Mouse (Mus musculus): Measurements from ENCODE around the gene Wdr49.

Gene Wdr49

DNA sequence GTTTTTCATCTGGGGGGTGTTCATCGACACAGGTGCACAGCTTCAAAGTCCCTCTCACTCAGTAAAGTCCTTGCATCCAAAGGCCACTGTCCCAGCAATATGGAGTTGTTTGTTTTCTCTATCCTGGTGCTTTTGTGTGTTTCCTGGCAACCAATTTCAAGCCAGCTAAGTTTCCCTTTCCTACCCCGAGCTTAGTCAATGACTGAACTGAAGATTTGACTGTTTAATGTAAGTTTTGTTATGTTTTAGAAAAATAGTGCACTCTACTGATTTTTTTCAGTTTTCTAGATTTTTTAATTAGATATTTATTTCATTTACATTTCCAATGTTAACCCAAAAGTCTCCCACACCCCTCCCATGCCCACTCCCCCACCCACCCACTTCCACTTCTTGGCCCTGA lies at the start of gene Wdr49:
Gene Wdr49, minus strand, starts transcription at position 101 of the 400 bp plus-strand sequence.
- no peak for DNase-seq

DNA sequence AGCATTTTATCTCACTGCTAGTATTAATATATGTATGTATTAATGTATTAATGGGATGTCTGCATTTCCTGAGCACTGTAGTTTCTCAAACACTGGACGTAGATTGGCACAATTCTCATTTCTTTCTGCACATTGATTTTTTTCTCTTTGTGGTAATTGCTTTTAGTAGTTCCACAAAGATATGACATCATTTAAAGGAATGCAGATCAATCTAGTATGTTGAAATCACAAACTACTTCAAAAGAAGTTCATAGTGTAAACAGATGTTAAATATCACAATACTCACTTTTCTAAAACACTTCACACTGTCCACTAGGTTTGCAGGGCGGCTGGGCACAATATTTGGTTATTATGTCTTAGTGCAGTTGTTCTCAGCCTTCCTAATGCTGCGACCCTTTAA lies 49.1 kb upstream of the Wdr49 start:
- no peak for DNase-seq

DNA sequence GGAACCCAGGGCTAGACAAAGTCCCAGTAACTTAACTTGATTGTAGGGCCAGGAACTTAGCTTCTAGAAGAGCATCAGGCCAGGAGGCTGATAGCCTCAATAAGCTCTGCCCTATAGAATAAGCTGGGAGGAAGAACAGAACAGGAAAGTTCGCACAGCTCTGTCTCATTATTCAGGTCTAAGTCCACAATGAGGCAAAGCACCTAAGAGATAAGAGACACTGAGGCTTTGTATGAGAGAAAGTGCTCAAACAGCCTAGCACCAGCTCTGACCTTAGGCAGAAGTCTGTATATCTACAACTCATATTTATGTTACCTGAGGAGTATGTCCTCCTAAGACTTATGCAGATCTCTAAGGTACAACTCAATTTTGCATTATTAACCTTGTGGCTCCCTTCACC lies 40.6 kb upstream of the Wdr49 start:
- no peak for DNase-seq

DNA sequence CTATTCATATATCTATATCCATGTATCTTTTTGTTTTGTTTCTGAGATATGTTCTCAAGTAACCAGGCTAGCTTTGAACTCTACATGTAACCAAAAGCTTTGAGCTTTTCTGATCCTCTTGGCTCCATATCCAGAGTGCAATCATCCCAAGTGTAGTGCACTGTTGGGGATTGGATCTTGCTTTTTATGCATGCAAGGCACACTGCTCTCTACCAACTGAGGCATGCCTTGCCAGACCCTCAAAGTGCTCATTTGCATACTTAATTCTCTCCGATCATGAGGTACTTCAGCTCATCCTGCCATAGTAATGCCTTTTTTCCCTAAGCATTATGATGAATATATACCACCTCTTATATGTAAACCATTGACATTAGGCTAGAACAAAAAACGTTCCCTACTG lies 39.4 kb upstream of the Wdr49 start:
- DNase-seq: no peak

DNA sequence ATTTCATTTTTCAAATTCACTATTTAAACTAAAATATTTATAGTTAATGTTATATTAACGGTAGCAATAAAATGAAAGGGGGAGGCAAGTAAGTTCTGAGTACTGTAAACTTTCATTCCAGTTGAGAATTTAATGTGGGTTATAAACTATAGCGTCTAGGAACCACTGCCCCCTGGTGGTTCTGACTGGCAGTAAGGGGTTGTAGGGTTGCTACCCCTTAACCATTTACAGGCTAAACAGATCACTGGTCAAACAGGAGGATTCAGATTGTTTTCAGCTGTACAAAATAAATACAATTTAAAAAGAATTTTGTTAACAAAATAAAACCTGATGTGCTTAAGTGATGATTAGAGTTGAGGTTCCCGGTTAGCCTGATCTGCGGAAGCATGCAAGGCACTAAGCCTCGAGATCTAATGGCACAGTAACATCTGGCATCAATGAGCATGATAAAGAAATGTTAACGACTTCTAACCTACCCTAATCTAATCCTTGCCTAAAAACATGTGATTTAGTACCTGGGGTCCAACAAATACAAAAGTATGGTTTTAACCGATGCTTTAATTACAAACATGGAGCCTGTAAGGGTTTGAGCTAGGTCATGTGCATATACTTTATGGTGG lies 35.8 kb upstream of the Wdr49 start:
- peak; percentile 5 for DNase-seq

DNA sequence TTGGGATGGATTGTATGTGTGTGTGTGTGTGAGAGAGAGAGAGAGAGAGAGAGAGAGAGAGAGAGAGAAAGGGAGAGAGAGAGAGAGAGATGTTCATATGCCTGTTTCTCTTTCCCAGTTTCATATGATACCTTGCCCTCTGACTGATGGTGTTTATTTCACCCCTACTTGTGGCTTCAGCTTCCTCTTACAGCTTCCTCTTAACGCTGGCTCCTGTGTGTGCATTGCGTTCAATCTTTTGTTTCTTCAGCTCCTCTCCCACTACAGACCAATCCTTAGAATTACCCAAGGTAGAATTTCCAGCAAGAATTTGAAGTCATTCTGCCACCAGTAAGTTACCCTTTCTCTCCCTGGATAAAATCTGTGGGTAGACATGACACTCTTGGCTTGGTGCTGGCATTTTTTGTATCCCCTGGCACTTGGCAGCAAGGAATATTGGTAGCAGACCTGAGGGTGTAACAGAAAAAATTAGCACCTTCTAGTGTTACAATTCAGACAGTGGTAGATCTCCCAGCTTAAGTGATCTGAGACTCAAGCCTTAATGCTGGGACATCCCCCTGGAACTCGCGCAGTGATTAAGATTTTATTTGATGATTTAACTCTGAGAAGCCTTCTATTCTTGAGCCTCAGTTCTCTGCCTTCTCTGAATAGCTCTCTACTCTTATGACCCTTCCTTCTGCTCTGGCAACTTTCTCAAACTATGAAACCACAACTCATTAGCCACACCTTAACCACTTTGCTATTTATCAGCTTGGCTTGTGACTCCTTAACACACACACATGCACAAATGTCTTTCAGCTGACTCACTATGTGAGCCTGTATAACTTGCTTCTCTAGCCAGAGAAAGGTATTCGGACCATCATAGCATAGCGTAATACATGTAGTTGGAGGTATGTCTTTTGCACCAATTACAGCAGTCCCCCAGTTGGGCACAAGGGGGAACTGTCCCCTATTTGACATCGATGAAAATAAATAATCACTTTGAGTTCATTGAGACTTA lies 17.3 kb upstream of the Wdr49 start:
- no peak for DNase-seq

DNA sequence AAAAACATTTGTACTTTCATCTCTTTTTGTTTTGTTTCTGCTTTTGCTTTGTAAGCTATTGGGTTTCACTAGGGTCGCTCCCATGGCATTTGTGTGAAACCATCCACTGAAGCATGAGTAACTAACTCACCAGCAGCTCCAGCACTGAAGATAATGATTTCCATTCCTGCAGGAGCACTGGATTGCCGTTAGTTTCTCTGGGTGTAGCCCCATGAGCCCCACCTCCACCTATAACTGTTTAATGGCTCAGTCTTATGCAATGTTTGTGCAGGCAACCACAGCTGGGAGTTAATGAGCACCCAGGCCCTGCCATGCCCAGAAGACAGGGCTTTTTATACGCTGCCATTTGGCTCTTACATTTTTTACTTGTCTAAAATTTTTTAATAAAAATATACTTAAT lies 11.0 kb upstream of the Wdr49 start:
- peak; percentile 22 for DNase-seq

DNA sequence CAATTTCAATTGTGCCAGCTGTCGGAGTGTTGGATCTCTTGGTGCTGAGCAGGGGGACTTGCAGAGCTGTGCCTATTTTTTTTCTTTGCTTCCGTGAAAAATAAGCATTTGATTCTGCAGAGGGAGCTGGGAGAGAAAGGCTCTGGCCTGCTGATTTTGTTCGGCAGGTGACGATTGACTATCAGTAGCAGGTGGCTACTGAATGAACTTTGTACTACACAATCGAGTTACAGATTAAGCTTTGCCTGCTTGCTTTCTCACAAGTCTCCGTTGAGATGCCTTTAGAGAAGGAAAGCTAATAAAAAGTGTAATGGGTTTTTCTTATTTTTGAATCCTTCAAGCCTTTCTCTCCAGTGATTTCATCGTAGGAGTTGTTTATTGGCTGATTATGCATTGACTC lies 6.8 kb downstream of the Wdr49 start:
- DNase-seq: no peak

DNA sequence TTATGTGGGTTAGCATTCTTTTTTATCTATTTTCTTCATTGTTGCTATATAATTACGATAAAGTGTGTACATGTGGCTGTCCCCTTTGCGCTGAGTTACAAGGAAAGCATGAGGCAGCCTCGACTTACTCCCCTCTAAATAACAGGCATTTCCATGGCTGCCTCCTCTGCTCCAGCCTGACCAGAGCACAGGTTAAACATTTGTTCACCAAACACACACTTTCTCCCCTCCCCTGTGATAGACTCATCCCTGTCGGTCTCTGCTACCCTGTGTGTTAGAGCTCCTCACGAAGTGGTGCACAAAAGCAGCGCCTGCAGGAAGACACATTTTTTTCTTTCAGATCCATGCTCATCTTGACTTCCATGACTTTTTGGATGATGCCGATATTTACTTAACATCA lies 7.3 kb downstream of the Wdr49 start:
- DNase-seq: no peak

DNA sequence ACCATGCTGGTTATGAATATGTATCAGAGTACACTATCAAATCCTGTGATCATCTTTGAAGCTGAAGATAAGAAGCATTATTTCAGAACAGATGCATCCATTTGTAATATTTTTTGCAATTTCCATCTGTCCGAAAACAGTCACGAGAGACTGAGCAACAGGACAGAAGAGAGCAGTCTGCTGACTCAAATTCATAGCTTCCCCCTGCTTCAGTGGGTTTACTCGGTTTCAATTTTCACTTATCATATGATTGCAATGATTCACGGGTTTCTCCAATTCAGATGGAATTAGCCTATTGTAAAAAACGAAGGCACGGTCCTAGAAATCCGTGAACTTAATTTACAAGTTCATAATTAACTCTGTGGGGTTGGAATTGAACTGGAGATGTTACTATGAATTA lies 13.8 kb downstream of the Wdr49 start:
- DNase-seq: no peak

DNA sequence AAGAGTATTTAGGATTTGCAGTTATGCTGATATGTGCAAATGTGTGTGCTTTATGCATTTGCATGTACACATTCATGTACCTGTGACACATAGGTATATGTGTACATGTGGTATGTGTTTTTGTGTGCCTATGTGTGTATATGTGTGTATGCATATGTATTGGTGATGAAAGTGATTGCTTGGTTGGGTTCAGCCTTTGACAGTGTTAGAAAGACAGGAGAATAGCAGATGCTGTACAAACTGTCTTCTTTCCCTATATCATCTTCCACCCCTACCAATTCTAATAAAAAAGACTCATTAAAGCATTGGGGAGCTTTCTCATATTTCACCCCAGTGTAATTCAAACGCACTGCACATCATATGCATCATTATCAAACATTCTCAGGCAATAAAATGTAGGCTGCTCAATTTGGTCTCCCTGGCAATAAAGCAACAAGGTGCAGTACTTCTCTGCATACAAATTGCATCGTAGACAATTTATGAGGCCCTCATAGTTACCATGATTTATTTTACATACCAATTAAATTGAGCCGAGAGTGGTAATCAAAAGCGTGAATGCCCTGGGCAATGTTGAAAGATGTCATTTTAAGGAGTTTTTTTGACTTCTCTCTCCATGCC lies 51.3 kb downstream of the Wdr49 start:
- no peak for DNase-seq

DNA sequence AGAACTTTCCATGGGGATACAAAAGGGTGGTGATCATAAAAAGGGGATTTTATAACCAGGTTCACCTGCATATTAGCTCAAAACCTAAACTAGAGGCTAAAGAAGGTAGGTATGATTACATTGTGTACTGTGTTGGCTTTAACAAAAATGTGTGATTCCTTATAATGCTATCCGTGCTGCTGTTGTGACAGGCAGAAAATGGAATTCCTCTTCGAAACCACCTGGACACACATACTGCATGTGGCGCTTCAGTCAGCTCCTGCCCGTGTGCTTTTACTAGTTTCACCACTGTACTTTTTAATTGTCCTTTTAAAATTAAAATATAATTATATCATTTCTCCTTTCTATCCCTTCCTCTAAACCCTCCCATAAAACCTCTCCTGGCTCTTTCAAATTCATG lies 86.0 kb downstream of the Wdr49 start:
- no peak for DNase-seq

DNA sequence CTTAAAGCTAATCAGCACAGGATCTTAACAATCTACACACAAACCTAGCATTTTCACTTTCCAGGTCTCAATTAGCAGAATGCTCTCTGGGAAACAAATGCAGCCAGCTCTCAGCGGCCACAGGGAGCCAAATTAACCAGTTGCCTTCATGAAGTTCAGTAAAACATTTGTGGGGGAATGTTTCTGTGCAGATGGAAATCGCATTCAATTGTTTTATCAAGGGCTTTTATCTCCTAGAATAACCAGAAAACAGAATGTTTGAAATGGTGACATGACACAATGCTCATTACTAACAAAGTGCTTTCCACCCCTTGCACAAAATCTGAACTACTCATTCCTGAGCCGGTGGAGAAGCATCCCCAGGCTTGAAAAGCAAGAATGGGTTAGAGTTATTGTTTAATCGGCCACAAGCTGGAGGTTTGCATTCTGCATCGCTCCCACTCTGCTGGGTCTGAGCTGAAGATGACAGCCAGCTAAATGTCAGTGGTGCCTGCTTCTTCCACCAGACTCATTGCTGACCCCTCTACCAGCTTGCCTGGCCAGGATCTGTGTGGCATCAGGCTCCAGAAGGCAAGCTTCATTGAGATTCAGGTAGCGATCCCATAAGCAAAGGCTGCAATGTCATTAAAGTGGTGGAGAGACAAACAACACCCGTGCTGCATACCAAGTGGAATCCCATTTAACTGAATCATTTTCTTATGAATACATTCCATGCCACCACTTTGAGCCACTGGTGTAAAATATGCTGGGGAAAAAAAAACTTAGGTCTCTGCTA lies 86.6 kb downstream of the Wdr49 start:
- no peak for DNase-seq

DNA sequence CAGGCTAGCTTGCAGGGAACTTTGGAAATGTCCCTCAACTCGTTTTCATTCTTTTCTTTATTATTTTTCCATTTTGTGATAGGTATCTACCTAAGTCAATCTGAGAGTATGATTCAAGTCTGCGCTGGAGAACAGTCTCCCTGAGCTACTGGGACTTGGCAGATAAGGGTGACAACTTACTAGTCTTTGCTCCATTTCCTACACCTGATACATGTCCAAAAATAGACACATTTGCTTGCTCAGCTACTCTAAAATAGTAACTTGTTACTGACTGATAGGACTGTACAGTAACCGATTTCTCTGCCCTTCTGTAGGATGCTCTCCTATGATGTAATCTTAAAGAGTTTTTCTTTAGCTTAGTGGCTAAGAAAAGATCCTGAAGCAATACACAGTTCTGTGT lies 87.5 kb downstream of the Wdr49 start:
- DNase-seq: no peak

DNA sequence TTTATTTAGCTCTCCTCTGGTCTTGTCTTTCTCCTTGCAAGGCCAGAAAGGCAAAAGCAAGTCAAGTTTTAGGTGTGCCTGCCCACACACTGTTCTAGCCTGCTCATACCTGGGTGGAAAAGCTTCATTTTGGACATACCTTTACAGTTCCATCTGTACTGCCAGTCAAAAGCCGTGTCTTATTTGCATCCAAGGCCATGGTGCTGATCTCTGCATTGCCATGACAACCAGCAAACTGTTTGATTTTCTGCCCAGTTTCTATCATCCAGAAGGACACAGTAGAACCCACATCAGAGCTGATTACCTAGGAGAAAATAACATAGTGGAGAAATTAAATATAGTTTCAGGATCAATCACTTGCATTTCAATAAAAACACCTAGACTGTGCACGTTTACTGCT lies 100.2 kb downstream of the Wdr49 start:
- no peak for DNase-seq

DNA sequence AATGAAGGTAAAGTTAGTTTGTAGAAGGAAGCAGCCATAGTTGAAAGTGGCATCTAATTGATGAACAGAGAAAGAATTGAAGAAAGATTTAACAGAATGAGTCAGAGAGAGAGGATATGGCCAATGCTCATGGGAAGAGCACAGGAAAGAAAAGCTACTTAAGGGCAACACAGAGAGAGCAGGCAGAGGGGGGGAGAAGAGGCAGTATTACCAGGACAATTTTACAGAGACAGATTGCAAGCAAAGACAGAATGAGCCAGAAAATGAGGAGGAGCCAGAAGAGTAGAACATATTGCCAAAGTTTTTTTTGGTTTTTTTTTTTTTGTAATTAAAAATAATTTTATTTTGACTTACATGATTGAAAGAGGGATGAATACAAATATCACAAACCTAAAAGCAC lies 128.0 kb downstream of the Wdr49 start:
- no peak for DNase-seq

DNA sequence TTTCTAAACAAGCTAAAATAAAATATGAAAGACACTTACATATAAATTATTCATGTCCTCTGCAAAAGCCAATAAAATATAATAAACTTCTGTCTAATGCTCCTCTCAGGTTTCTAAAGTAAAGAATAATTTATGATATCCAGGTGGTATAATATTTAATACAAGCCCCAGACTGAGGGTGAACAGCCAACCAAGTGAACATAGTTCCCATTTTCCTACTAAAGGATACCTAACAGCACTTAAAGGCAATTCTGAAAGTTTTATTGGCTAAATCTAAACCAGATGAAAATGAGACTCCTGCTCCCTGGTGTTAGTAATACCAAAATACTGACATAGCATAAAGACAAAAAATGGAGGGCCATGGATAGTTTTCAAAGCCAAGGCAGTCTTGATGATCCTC lies 144.8 kb downstream of the Wdr49 start:
- no peak for DNase-seq

DNA sequence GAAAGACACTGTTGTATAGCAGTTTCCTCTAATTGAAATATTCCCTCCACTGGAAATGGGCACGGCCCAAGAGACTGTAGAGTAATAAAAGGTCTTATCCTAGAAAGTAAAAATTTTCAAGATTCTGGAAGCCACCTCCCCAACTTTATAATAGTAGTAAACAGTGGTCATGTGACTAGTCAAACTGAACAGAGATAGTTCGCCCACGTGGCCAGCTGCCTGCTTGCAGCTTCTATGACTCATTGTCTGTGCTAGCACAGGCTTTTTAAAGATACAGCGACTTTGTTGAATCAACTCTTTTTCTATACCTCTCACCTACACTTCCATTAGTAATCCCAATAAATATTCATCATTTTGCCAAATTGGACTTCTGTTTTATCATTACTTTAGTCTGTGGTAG lies 161.0 kb downstream of the Wdr49 start:
- no peak for DNase-seq

DNA sequence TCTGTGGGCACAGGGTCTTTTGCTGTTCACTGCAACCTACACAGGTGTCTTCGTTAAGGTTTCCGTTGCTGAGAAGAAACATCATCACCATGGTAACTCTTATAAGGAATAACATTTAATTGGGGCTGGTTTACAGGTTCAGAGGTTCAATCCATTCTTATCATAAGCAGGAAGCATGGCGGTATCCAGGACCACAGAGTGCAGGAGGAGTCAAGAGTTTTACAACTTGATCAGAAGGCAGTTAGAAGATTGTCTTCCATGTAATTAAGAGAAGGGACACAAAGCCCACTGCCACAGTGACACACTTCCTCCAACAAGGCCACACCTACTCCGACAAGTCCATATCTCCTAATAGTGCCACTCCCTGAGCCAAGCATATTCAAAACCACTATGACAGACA lies 173.1 kb downstream of the Wdr49 start:
- DNase-seq: no peak

DNA sequence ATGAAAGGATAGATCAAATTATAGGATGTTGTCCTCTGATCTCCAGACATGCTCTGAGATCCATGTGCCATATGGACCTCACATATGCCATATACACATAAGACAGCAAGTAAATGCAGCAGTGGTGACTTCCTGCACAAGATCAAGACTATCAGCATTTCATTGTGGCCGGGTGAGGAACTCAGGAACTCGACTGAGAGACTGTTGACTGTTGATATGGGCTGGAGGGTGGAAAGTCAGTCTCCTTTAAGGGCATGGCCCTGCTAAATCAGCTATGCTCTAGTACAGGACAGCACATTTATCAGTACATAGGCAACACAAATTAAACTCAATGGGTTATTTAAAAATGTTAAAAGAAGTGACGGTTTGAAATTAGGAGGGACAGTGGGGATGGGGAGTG lies 173.7 kb downstream of the Wdr49 start:
- no peak for DNase-seq

DNA sequence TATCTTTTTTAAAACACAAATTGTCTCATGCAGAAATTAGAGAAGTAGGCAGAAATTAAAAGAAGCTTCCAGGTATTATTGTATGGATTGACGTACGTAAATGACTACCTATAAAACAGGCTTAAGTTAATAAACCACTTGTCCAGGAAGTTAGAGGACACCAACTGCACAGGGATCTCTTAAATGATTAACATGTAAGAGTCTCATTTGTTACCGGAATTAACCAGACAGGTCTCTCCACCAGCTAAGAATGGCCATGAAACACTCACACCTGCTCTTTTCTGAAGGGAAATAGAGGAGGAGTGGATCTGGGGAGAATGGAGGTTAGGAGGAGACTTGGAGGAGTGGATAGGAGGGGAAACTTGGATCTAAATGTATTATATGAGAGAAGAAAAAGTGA lies 176.4 kb downstream of the Wdr49 start:
- DNase-seq: no peak

DNA sequence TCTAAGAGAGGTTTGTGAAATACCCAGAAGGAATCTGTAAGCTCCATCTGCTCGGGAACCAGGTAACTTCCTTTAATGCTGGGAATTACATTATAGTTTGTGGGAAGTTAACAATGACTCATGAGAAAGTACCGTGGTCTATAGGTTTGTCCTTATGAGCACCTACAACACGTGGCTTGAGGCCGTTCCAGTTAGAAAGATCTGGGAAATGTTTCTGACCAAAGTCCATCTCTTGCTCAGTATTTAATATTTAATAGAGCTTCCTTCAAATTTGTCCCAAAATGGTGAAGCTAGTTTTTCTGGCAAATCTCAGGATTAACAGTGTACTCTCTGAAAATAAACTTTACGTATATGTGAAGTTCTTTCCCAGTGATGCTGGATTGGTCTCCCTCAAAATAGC lies 177.3 kb downstream of the Wdr49 start:
- DNase-seq: no peak

DNA sequence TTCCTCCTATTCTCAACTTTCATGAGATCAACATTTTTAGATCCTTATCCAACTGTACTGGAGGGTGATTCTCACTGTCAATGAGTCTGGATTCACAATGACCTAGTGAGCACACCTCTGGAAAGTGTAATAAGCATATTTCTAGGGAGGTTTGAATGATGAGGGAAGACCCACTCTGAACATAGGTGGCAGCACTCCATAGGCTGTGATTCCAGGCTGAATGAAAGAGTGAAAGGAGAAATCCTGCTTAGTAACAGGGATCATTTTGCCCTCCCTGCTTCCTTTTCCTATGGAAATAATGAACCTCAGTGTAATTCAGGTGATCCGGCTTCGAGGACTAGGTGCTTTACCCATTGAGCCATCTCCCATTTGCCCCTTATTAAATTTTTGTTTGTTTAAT lies 180.9 kb downstream of the Wdr49 start:
- DNase-seq: no peak

All from kidney, adult 11 months (tissue).